Mouse (Mus musculus): ENCODE results near the gene Tmem216. TPM values are rescaled to one million over a fixed set of nuclear protein-coding genes. Genes with fewer than 3 reads are reported as not detected.

Tmem216 gene
- polyA plus RNA-seq (2012; rRNA removed) (9.7 and 15.6 TPM in 2 replicates), polyA plus RNA-seq (2014; fragmentation: Nextera tagmentation; extraction: Ambion mirVana) (13.2 and 16.9 TPM in 2 replicates)

- TF ChIP-seq EP300 (IDR thresholded peaks at IDR 0.05; ENCODE audit: low read depth) (no peak), CTCF (IDR thresholded peaks at IDR 0.05; ENCODE audit: low read depth) (peak; percentile 21; the same call in 1 of the 2 replicates)
- peak; percentile 98 for ATAC-seq (ENCODE audit: insufficient read depth)
- H3K27ac ChIP-seq: peak within 1 kb of the TSS; percentile 61
- H3K4me1 ChIP-seq (replicated peaks; ENCODE audit: control insufficient read depth in 2 of 2, insufficient read depth in 2 of 2, low read length in 1 of 2): peaks cover 9 to 12% of the 10 kb centered on the region in 2 experiments
- H3K36me3 ChIP-seq (replicated peaks; ENCODE audit: control insufficient read depth, insufficient read depth, low read depth): no peaks in the 10 kb centered on the region
- H3K9me3 ChIP-seq (ENCODE audit: control insufficient read depth, low read length): no peaks in the 10 kb centered on the region
- 3% methylated on average over 43 of the region's 43 CpGs for WGBS (ENCODE audit: insufficient replicate concordance)
- H3K27me3 ChIP-seq (ENCODE audit: control insufficient read depth, insufficient read depth, low read length): no peaks in the 10 kb centered on the region
- DNase-seq (ENCODE audit: low read depth in 3 of 3, low spot score in 3 of 3): peak; percentile 65 to 75 (median 66)
- H3K9ac ChIP-seq (replicated peaks): peak within 1 kb of the TSS; percentile 74
- H3K4me3 ChIP-seq (ENCODE audit: insufficient read depth in 1 of 2, low read depth in 2 of 2, low read length in 2 of 2): peak within 1 kb of the TSS; percentile 72 to 80
- peak within 1 kb of the TSS; percentile 93 for H3K4me2 ChIP-seq (ENCODE audit: low read depth)
Observed at GRCm38 (mm10) chr19:10555624-10556510, at the start of gene Tmem216. Gene Tmem216, minus strand, starts transcription at chr19:10556238.

- no peaks in the 10 kb centered on the region for H3K9me3 ChIP-seq (ENCODE audit: control insufficient read depth, low read length)
- DNase-seq (ENCODE audit: low read depth in 3 of 3, low spot score in 3 of 3) (peak; percentile 96 to 97 (median 97)), ATAC-seq (ENCODE audit: insufficient read depth) (peak; percentile 97)
- peak; percentile 49 for TF ChIP-seq EP300 (IDR thresholded peaks at IDR 0.05; ENCODE audit: low read depth)
- TF ChIP-seq CTCF (IDR thresholded peaks at IDR 0.05; ENCODE audit: low read depth): peak; percentile 88
- H3K27me3 ChIP-seq (ENCODE audit: control insufficient read depth, insufficient read depth, low read length): no peaks in the 10 kb centered on the region
- WGBS (ENCODE audit: insufficient replicate concordance): 0% methylated on average over 49 of the region's 49 CpGs
- peak within 1 kb of the TSS; percentile 98 for H3K9ac ChIP-seq (replicated peaks)
- peak within 1 kb of the TSS; percentile 85 for H3K4me2 ChIP-seq (ENCODE audit: low read depth)
- peak within 1 kb of the TSS; percentile 91 for H3K27ac ChIP-seq
- peaks cover 4 to 33% of the 10 kb centered on the region in 2 experiments for H3K4me1 ChIP-seq (replicated peaks; ENCODE audit: control insufficient read depth in 2 of 2, insufficient read depth in 2 of 2, low read length in 1 of 2)
- peaks cover 30% of the 10 kb centered on the region for H3K36me3 ChIP-seq (replicated peaks; ENCODE audit: control insufficient read depth, insufficient read depth, low read depth)
- peak within 1 kb of the TSS; percentile 82 to 98 for H3K4me3 ChIP-seq (ENCODE audit: insufficient read depth in 1 of 2, low read depth in 2 of 2, low read length in 2 of 2)
Observed at GRCm38 (mm10) chr19:10605293-10605900, 49.4 kb upstream of the Tmem216 start, which contains the start of the genes Ddb1 and Tkfc. Gene Ddb1, plus strand, starts transcription at chr19:10605327. Gene Tkfc, minus strand, starts transcription at chr19:10605654.

- no peaks in the 10 kb centered on the region for H3K9me3 ChIP-seq (ENCODE audit: control insufficient read depth, low read length)
- peak overlapping the region; percentile 78 to 98 for H3K4me3 ChIP-seq (ENCODE audit: insufficient read depth in 1 of 2, low read depth in 2 of 2, low read length in 2 of 2)
- no peak for ATAC-seq (ENCODE audit: insufficient read depth)
- 39% methylated on average over 3 of the region's 3 CpGs for WGBS (ENCODE audit: insufficient replicate concordance)
- no peak for DNase-seq (ENCODE audit: low read depth in 3 of 3, low spot score in 3 of 3)
- H3K9ac ChIP-seq (replicated peaks): peak overlapping the region; percentile 74
- peak overlapping the region; percentile 85 for H3K4me2 ChIP-seq (ENCODE audit: low read depth)
- H3K27ac ChIP-seq: peak overlapping the region; percentile 80
- H3K4me1 ChIP-seq (replicated peaks; ENCODE audit: control insufficient read depth in 2 of 2, insufficient read depth in 2 of 2, low read length in 1 of 2): peaks cover 4 to 33% of the 10 kb centered on the region in 2 experiments
- H3K36me3 ChIP-seq (replicated peaks; ENCODE audit: control insufficient read depth, insufficient read depth, low read depth): peaks cover 22% of the 10 kb centered on the region
- no peak for TF ChIP-seq EP300 (IDR thresholded peaks at IDR 0.05; ENCODE audit: low read depth)
- no peak for TF ChIP-seq CTCF (IDR thresholded peaks at IDR 0.05; ENCODE audit: low read depth)
- no peaks in the 10 kb centered on the region for H3K27me3 ChIP-seq (ENCODE audit: control insufficient read depth, insufficient read depth, low read length)
Observed at GRCm38 (mm10) chr19:10604534-10604933, 48.5 kb upstream of the Tmem216 start.

DNA sequence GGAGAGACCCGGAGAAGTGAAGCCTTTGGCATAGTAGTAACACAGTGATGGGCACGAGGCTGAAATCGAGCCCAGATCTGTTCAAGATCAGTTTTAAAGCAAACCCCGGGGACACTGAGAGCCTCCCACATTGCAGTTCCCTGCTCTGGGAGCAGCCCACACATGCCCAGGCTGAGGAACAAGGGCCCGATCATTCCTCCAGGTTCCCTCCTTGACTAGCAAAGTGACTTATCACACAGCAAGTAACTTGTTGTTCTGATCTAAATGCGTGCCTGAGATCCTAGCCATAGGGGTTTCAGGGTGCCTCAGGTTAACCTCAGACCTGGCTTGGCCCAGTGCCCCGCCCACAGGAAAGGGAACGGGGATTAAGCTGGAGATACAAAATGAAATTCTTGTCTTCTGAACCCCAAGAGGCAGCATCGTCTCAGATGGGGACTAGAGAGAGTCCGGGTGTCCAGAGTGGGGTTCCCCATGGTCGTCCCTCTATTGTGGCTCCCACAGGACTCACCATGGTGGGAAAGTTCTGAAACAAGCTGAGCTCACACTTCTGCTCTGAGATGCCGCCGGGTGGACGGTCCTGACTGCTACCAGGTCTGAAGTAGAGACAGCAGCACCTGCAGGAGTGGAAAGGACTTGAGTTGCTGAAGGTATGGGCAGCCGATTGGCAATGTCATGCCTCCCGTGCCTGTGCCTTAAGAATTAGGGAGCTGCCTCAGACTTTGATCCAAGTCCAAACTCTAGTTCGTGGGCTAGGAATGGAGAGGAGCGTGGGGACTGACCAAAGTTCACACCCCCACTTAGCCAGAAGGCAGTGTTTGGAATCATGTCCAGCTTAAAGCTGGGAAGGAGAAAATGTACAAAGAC, 47.9 kb upstream of the Tmem216 start:
- 65% methylated on average over 18 of the region's 18 CpGs for WGBS (ENCODE audit: insufficient replicate concordance)
- Histone ChIP-seq H3K36me3 (replicated peaks; ENCODE audit: control insufficient read depth, insufficient read depth, low read depth) (peaks cover 15% of the 10 kb centered on the region), H3K4me1 (replicated peaks; ENCODE audit: control insufficient read depth in 2 of 2, insufficient read depth in 2 of 2, low read length in 1 of 2) (peaks cover 4 to 33% of the 10 kb centered on the region in 2 experiments), H3K27me3 (ENCODE audit: control insufficient read depth, insufficient read depth, low read length) (no peaks in the 10 kb centered on the region), H3K9me3 (ENCODE audit: control insufficient read depth, low read length) (no peaks in the 10 kb centered on the region), H3K27ac (peak overlapping the region; percentile 80; the same call in 1 of the 2 replicates), H3K9ac (replicated peaks) (no peak overlapping the region; the same call in 1 of the 2 replicates), H3K4me2 (ENCODE audit: low read depth) (peak overlapping the region; percentile 85), H3K4me3 (ENCODE audit: insufficient read depth in 1 of 2, low read depth in 2 of 2, low read length in 2 of 2) (no peak overlapping the region; a peak in 1 of 4 replicates)
- no peak for DNase-seq (ENCODE audit: low read depth in 3 of 3, low spot score in 3 of 3)
- ATAC-seq (ENCODE audit: insufficient read depth): no peak
- TF ChIP-seq EP300 (IDR thresholded peaks at IDR 0.05; ENCODE audit: low read depth) (no peak), CTCF (IDR thresholded peaks at IDR 0.05; ENCODE audit: low read depth) (no peak)
